Mouse (Mus musculus) liver, postnatal 0 days (tissue): ENCODE data around the gene Rbfox3. TPM values are rescaled to one million over a fixed set of nuclear protein-coding genes. Genes with fewer than 3 reads are reported as not detected.

Experiments used
- ATAC-seq: fragments of 200-750 bp; cut with Nextera tagmentation; 2 replicates; pipeline ENCODE4 v1.8.0; 2017; ENCODE audit warnings: mild to moderate bottlenecking, moderate library complexity
- DNase-seq: peaks from one replicate; pipeline ENCODE4 v3.0.0-alpha.2; 2016
- H3K27ac ChIP-seq: fragments of 300-500 bp; sonication (generic); 2 replicates; pipeline ENCODE4 v1.5.1; 2014; ENCODE audit warnings: antibody characterized with exemption, moderate library complexity, mild to moderate bottlenecking, low read depth
- H3K27me3 ChIP-seq: fragments of 300-500 bp; sonication (generic); 2 replicates; pipeline ENCODE4 v1.6.1; 2014; ENCODE audit warnings: low read length, control low read depth, mixed read lengths; ENCODE audit not compliant: insufficient read depth
- H3K36me3 ChIP-seq: fragments of 300-500 bp; sonication (generic); replicated peaks from 2 replicates; pipeline ENCODE4 v1.6.1; 2014; ENCODE audit warnings: mild to moderate bottlenecking, control low read depth, low read length, moderate library complexity, mixed read lengths; ENCODE audit not compliant: insufficient read depth
- H3K4me1 ChIP-seq: fragments of 300-500 bp; sonication (generic); 2 replicates; pipeline ENCODE4 v1.6.1; 2014; ENCODE audit warnings: antibody characterized with exemption, mild to moderate bottlenecking, control low read depth; ENCODE audit not compliant: insufficient read depth
- H3K4me2 ChIP-seq: fragments of 300-500 bp; sonication (generic); 2 replicates; pipeline ENCODE4 v1.6.1; 2014; ENCODE audit warnings: low read depth, mild to moderate bottlenecking, low read length, moderate library complexity, mixed read lengths
- H3K4me3 ChIP-seq: fragments of 300-500 bp; sonication (generic); 2 replicates; pipeline ENCODE4 v1.5.1; 2014; ENCODE audit warnings: low read depth, low read length
- H3K9ac ChIP-seq: fragments of 300-500 bp; sonication (generic); replicated peaks from 2 replicates; pipeline ENCODE4 v1.6.1; 2014; ENCODE audit warnings: mild to moderate bottlenecking, moderate library complexity
- H3K9me3 ChIP-seq: fragments of 300-500 bp; sonication (generic); 2 replicates; pipeline ENCODE4 v1.6.1; 2016; ENCODE audit warnings: mild to moderate bottlenecking, control low read depth, low read length, mixed read lengths
- CTCF ChIP-seq: sonication (generic); IDR thresholded peaks from 2 replicates; pipeline ENCODE4 v1.5.1; 2016; ENCODE audit warnings: antibody characterized with exemption, low read depth
- EP300 ChIP-seq: IDR thresholded peaks from 2 replicates; pipeline ENCODE4 v1.6.1; 2016; ENCODE audit warnings: antibody characterized with exemption, low read depth, mild to moderate bottlenecking
- WGBS: fragments of 180-500 bp; shearing (Covaris S2); extraction: QIAGEN DNeasy Blood & Tissue Kit; methylation state at CpG from one replicate; pipeline ENCODE4 v1.1.7; 2014; ENCODE audit not compliant: insufficient replicate concordance; 5-methylcytosine and 5-hydroxymethylcytosine counted together
- polyA plus RNA-seq: library from polyadenylated mRNA; unstranded; fragments of >200 nt; fragmentation: Nextera tagmentation; extraction: Ambion mirVana; gene quantifications from 2 replicates; pipeline ENCODE4 v1.2.1, GENCODE M21; 2015

Rbfox3 gene
- polyA plus RNA-seq, 1 experiment from 2014 or later: 0.73 TPM

DNA sequence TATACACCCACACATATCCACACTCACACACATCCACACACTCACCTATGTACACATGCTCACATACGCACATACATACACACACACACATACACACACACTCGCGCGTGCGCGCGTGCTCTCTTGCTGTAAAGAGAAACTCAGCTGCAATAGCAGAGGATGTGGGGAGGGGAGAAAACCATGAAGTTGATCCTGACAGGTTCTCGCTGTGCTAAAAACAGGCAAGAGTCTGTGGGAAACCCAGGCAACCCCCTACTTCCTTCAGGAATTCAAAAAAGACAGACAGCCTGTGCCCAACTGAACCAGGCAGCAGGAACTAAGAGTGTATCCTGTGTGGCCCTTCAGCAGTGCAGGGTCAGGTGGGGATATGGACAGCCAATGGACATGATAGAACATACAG is 92.9 kb downstream of the Rbfox3 start:
- Histone ChIP-seq H3K4me3 (no peak overlapping the region), H3K4me1 (no peaks in the 10 kb centered on the region), H3K36me3 (no peaks in the 10 kb centered on the region), H3K9me3 (no peaks in the 10 kb centered on the region), H3K9ac (no peak overlapping the region), H3K27me3 (no peaks in the 10 kb centered on the region), H3K27ac (no peak overlapping the region), H3K4me2 (no peak overlapping the region)
- no peak for DNase-seq
- 89% methylated on average over 8 of the region's 8 CpGs for WGBS
- TF ChIP-seq CTCF (no peak), EP300 (no peak)
- ATAC-seq: no peak

- no peaks in the 10 kb centered on the region for H3K4me1 ChIP-seq
- WGBS: 61% methylated on average over 5 of the region's 5 CpGs
- H3K4me2 ChIP-seq: no peak overlapping the region
- no peak overlapping the region for H3K4me3 ChIP-seq
- H3K9ac ChIP-seq: no peak overlapping the region
- no peak overlapping the region for H3K27ac ChIP-seq
- no peak for TF ChIP-seq EP300
- no peak for TF ChIP-seq CTCF
- DNase-seq (no peak), ATAC-seq (no peak)
- no peaks in the 10 kb centered on the region for H3K36me3 ChIP-seq
- no peaks in the 10 kb centered on the region for H3K9me3 ChIP-seq
- no peaks in the 10 kb centered on the region for H3K27me3 ChIP-seq
Observed at GRCm38 (mm10) chr11:118815118-118815517, 96.3 kb downstream of the Rbfox3 start.

GRCm38 (mm10) chr11:118813942-118814341 is 97.5 kb downstream of the Rbfox3 start:
- no peak for DNase-seq
- ATAC-seq: no peak
- WGBS: 79% methylated on average over 11 of the region's 11 CpGs
- Histone ChIP-seq H3K36me3 (no peaks in the 10 kb centered on the region), H3K9me3 (no peaks in the 10 kb centered on the region), H3K4me1 (no peaks in the 10 kb centered on the region), H3K4me3 (no peak overlapping the region), H3K4me2 (no peak overlapping the region), H3K27me3 (no peaks in the 10 kb centered on the region), H3K27ac (no peak overlapping the region), H3K9ac (no peak overlapping the region)
- TF ChIP-seq CTCF: no peak
- no peak for TF ChIP-seq EP300

DNA sequence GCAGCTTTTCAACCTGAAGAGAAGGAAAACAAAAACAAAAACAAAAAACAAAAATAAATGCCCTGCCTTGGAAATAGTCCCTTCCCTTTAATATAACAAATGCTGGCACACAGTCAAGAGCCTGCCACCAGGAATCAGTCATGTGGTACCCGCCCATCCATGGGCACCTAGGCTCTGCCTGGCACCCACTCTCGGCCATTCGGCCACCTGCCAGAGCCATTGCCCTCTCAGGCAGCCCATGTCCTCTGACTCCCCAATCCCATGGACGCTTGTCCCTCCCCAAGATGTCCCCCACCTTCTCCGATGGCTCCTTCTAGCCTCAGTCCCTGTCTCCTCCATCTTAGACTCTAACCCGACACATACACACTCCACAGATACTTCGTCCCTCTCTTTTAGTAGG is 100.0 kb downstream of the Rbfox3 start:
- TF ChIP-seq EP300 (no peak), CTCF (no peak)
- WGBS: 74% methylated on average over 7 of the region's 7 CpGs
- no peaks in the 10 kb centered on the region for H3K27me3 ChIP-seq
- H3K9ac ChIP-seq: no peak overlapping the region
- ATAC-seq: no peak
- H3K27ac ChIP-seq: no peak overlapping the region
- no peak overlapping the region for H3K4me2 ChIP-seq
- DNase-seq: no peak
- no peaks in the 10 kb centered on the region for H3K36me3 ChIP-seq
- no peaks in the 10 kb centered on the region for H3K4me1 ChIP-seq
- H3K9me3 ChIP-seq: no peaks in the 10 kb centered on the region
- no peak overlapping the region for H3K4me3 ChIP-seq

GRCm38 (mm10) chr11:118807511-118807910 is 103.9 kb downstream of the Rbfox3 start:
- no peaks in the 10 kb centered on the region for H3K36me3 ChIP-seq
- no peak for DNase-seq
- H3K4me2 ChIP-seq: no peak overlapping the region
- no peaks in the 10 kb centered on the region for H3K9me3 ChIP-seq
- no peak for TF ChIP-seq EP300
- TF ChIP-seq CTCF: no peak
- H3K9ac ChIP-seq: no peak overlapping the region
- no peak overlapping the region for H3K27ac ChIP-seq
- no peaks in the 10 kb centered on the region for H3K4me1 ChIP-seq
- H3K27me3 ChIP-seq: no peaks in the 10 kb centered on the region
- H3K4me3 ChIP-seq: no peak overlapping the region
- no peak for ATAC-seq
- 52% methylated on average over 15 of the region's 15 CpGs for WGBS

DNA sequence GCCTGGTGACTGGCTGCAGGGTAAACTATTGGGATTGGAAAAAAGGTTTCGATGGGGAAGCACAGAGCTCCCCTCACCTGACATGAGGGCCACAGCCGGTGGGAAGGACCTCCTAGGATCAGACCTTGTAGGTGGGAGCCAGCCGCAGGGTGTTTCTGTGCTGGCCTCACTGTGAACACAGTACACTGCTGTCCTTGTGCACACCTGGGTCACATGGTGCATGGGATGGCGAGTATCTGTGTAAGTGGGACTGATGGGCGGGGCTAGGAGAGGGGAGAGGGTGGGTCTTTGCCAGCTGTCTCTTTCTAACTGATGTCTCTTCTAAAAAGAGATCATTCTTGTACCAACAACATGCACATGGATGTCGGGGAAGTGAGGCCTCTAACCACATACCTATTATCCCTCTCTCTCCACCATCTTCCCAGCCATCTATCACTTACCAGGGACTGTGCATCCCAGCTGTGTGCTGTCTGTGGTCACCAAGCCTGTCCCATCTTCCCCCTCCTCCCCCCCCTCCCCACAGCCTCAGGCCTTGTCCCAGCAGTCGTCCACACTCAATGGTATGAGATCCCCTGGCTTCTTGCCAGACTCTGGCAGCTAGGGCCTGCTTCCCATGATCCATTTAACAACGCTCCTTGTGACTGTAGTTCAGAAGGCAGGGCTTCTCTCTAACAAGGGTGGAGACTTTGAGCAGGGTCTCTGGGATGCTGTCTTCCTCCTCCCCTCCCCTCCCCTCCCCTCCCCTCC is 116.4 kb downstream of the Rbfox3 start:
- no peaks in the 10 kb centered on the region for H3K36me3 ChIP-seq
- WGBS: 49% methylated on average over 8 of the region's 8 CpGs
- H3K9ac ChIP-seq: no peak overlapping the region
- TF ChIP-seq EP300: no peak
- no peak for TF ChIP-seq CTCF
- no peak for ATAC-seq
- H3K27ac ChIP-seq: no peak overlapping the region
- H3K4me2 ChIP-seq: no peak overlapping the region
- no peaks in the 10 kb centered on the region for H3K9me3 ChIP-seq
- no peak for DNase-seq
- H3K4me3 ChIP-seq: no peak overlapping the region
- no peaks in the 10 kb centered on the region for H3K27me3 ChIP-seq
- H3K4me1 ChIP-seq: no peaks in the 10 kb centered on the region

- TF ChIP-seq EP300: no peak
- TF ChIP-seq CTCF: no peak
Observed at GRCm38 (mm10) chr11:118793639-118794021, 117.8 kb downstream of the Rbfox3 start.

More at GRCm38 (mm10) chr11:118793639-118794021, 117.8 kb downstream of the Rbfox3 start:
- DNase-seq (no peak), ATAC-seq (no peak)
- Histone ChIP-seq H3K36me3 (no peaks in the 10 kb centered on the region), H3K9me3 (no peaks in the 10 kb centered on the region), H3K4me1 (no peaks in the 10 kb centered on the region), H3K4me3 (no peak overlapping the region), H3K4me2 (no peak overlapping the region), H3K9ac (no peak overlapping the region), H3K27me3 (no peaks in the 10 kb centered on the region), H3K27ac (no peak overlapping the region)
- WGBS: 81% methylated on average over 16 of the region's 16 CpGs
